Mouse (Mus musculus) intestine, postnatal 0 days (tissue): ENCODE results near the gene Hcn2. TPM values are rescaled to one million over a fixed set of nuclear protein-coding genes. Genes with fewer than 3 reads are reported as not detected.
"Not testable (repeated sequence)": the region's sequence is repeated elsewhere in the genome, so short reads cannot be mapped to it uniquely, and the experiment has no call there.

Experiments used
- ATAC-seq: fragments of 200-750 bp; cut with Nextera tagmentation; 2 replicates; pipeline ENCODE4 v1.8.0; 2017; ENCODE audit warnings: mild to moderate bottlenecking, moderate TSS enrichment, moderate library complexity
- H3K27ac ChIP-seq: fragments of 300-500 bp; sonication (generic); 2 replicates; pipeline ENCODE4 v1.5.1; 2014; ENCODE audit warnings: mild to moderate bottlenecking, low read depth, low read length, moderate library complexity
- H3K27me3 ChIP-seq: fragments of 300-500 bp; sonication (generic); replicated peaks from 2 replicates; pipeline ENCODE4 v1.6.1; 2014; ENCODE audit warnings: low read length, mixed read lengths; ENCODE audit not compliant: control insufficient read depth, insufficient read depth
- H3K36me3 ChIP-seq: fragments of 300-500 bp; sonication (generic); 2 replicates; pipeline ENCODE4 v1.6.1; 2014; ENCODE audit warnings: mild to moderate bottlenecking, moderate library complexity; ENCODE audit not compliant: control insufficient read depth, insufficient read depth
- H3K4me1 ChIP-seq: fragments of 300-500 bp; sonication (generic); replicated peaks from 2 replicates; pipeline ENCODE4 v1.6.1; 2014; ENCODE audit warnings: antibody characterized with exemption, low read length, mixed read lengths; ENCODE audit not compliant: control insufficient read depth, insufficient read depth
- H3K4me2 ChIP-seq: fragments of 300-500 bp; sonication (generic); replicated peaks from 2 replicates; pipeline ENCODE4 v1.6.1; 2014; ENCODE audit warnings: low read depth, mild to moderate bottlenecking, moderate library complexity
- H3K4me3 ChIP-seq: fragments of 300-500 bp; sonication (generic); 2 replicates; pipeline ENCODE4 v1.5.1; 2014; ENCODE audit warnings: low read depth, low read length
- H3K9ac ChIP-seq: fragments of 300-500 bp; sonication (generic); 2 replicates; pipeline ENCODE4 v1.6.1; 2014; ENCODE audit warnings: mild to moderate bottlenecking, low read depth, low read length
- H3K9me3 ChIP-seq: fragments of 300-500 bp; sonication (generic); 2 replicates; pipeline ENCODE4 v1.6.1; 2016; ENCODE audit warnings: mixed run types; ENCODE audit not compliant: control insufficient read depth
- CTCF ChIP-seq: sonication (generic); IDR thresholded peaks from 2 replicates; pipeline ENCODE4 v1.5.1; 2016; ENCODE audit warnings: low read depth, mild to moderate bottlenecking, control low read depth, antibody characterized with exemption, moderate library complexity
- WGBS: fragments of 180-500 bp; shearing (Covaris S2); extraction: QIAGEN DNeasy Blood & Tissue Kit; methylation state at CpG from one replicate; pipeline ENCODE4 v1.1.7; 2014; 5-methylcytosine and 5-hydroxymethylcytosine counted together
- polyA plus RNA-seq: library from polyadenylated mRNA; unstranded; fragments of >200 nt; fragmentation: Nextera tagmentation; extraction: Ambion mirVana; gene quantifications from 2 replicates; pipeline ENCODE4 v1.2.1, GENCODE M21; 2015

The Hcn2 gene
- polyA plus RNA-seq, 1 experiment from 2014 or later = 0.38 TPM

DNA sequence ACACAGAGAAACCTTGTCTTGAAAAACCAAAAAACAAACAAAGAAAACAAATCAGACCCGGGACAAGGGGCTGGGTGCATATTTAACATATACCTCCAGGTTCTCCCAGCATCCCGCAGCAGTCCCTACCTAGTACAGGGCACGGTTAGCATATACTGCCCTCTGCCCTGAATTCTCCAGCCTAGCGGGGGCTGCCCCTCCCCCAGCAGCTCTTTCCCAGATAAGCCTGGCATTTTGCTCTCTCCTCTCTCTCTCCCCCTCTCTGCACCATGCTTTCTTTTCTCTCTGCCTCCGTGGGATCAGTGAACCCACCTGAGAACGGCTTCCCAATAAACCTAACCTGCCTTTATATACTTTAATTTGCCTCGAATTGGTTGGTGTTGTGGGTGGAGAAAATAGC, 15.8 kb upstream of the Hcn2 start:
- no peak overlapping the region for H3K4me2 ChIP-seq
- H3K36me3 ChIP-seq = no peaks in the 10 kb centered on the region
- no peak overlapping the region for H3K4me3 ChIP-seq
- H3K4me1 ChIP-seq = peaks cover 23% of the 10 kb centered on the region
- 23% methylated on average over 7 of the region's 7 CpGs for WGBS
- no peak for TF ChIP-seq CTCF
- H3K27ac ChIP-seq = peak overlapping the region; percentile 64
- no peak for ATAC-seq
- H3K9me3 ChIP-seq = no peaks in the 10 kb centered on the region
- H3K9ac ChIP-seq = no peak overlapping the region
- H3K27me3 ChIP-seq = no peaks in the 10 kb centered on the region

- H3K4me2 ChIP-seq = 0 out of 2 replicates have a peak overlapping the region, but pooled peaks have one; percentile 17
- H3K27me3 ChIP-seq = no peaks in the 10 kb centered on the region
- H3K9ac ChIP-seq = no peak overlapping the region; the same call in 1 of the 2 replicates
- no peak for TF ChIP-seq CTCF
- ATAC-seq = no peak
- H3K9me3 ChIP-seq = no peaks in the 10 kb centered on the region
- no peaks in the 10 kb centered on the region for H3K36me3 ChIP-seq
- H3K4me1 ChIP-seq = peaks cover 23% of the 10 kb centered on the region; the same call in 1 of the 2 replicates
- peak overlapping the region; percentile 64; the same call in 1 of the 2 replicates for H3K27ac ChIP-seq
- WGBS = 29% methylated on average over 10 of the region's 10 CpGs
- H3K4me3 ChIP-seq = no peak overlapping the region
Measured at GRCm38 (mm10) chr10:79701443-79702129, 14.8 kb upstream of the Hcn2 start.

GRCm38 (mm10) chr10:79702970-79703369, 13.5 kb upstream of the Hcn2 start:
- not testable (repeated sequence) for H3K9me3 ChIP-seq

DNA sequence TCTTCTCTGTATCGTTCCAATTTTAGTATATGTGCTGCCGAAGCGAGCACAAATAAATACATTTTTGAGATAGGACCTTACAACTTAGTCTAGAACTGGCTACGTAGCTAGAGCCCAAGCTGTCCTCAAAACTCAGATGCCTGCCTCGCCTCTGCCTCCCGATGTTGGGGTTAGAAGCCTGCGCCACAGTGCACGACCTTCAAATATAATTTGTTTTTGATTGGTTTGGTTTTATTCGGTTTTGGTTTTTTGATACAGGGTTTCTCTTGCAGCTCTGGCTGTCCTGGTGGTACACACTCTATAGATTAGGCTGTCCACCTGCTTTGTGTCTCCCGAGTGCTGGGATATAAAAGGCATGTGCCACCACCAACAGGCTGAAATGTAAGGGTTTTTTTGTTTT, 12.9 kb upstream of the Hcn2 start:
- Histone ChIP-seq H3K9ac (no peak overlapping the region), H3K4me3 (peak overlapping the region; percentile 85)

More at GRCm38 (mm10) chr10:79702970-79703369, 13.5 kb upstream of the Hcn2 start:
- not testable (repeated sequence) for H3K36me3 ChIP-seq, H3K9ac ChIP-seq, ATAC-seq, H3K27me3 ChIP-seq, H3K27ac ChIP-seq, H3K4me3 ChIP-seq, H3K4me2 ChIP-seq
- peaks cover 15% of the 10 kb centered on the region for H3K4me1 ChIP-seq
- WGBS = 86% methylated on average over 3 of the region's 4 CpGs

DNA sequence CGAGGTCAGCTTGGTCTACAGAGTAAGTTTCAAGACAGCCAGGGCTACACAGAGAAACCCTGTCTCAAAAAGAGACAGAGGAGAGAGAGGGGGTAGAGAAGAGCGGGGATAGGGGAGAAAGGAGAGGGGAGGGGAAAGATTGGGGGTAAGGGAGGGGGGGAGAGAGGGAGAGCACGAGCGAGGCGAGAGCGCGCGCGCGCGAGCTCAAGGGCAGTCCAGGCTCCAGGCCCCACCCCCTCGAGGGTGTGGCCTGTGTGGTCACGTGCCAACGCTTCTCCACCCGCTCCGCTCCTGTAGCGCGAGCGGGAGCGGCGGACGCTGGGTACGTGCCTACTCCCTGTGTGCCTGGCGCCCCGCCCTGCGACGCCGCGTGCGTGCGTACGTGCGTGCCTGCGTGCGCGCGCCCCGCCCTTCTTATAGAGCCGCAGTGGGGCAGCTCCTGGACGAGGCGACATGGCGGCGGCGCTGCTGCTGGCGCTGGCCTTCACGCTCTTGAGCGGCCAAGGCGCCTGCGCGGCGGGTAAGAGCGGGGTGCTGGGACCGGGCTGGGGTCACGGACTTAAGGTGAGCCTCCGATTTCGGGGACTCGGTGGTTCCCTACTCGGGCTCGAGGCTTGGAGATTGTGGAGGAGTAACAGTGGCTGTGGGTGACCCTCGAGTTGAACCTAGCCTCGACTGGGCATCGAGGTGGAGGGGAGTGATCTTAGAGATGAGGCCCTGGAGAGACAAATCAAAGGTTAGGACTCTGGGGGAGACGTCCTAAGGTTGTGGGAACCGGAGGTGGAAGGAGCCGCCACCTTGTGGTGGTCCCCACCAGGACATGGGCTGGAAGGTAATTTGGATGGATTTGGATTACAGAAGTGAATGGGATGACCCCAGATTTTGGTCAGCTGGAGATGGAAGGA, 12.1 kb upstream of the Hcn2 start, which contains the start of gene Bsg:
Gene Bsg (plus strand): TSS at position 427 of the 905 bp plus-strand sequence.
- Histone ChIP-seq H3K27me3 (no peaks in the 10 kb centered on the region), H3K36me3 (peaks cover 11% of the 10 kb centered on the region; the same call in 1 of the 2 replicates), H3K4me1 (peaks cover 10% of the 10 kb centered on the region), H3K27ac (peak within 1 kb of the TSS; percentile 81), H3K4me3 (peak within 1 kb of the TSS; percentile 85), H3K9ac (peak within 1 kb of the TSS; percentile 91), H3K9me3 (no peaks in the 10 kb centered on the region), H3K4me2 (peak within 1 kb of the TSS; percentile 79)
- peak; percentile 97 for ATAC-seq
- WGBS = under 1% methylated on average over 51 of the region's 65 CpGs
- peak; percentile 74 for TF ChIP-seq CTCF

More for the DNA sequence above, 12.9 kb upstream of the Hcn2 start:
- Histone ChIP-seq H3K4me2 (peak overlapping the region; percentile 79), H3K27ac (no peak overlapping the region), H3K4me1 (peaks cover 10% of the 10 kb centered on the region), H3K9me3 (no peaks in the 10 kb centered on the region), H3K27me3 (no peaks in the 10 kb centered on the region), H3K36me3 (0 out of 2 replicates have a peak, but pooled peaks cover 3% of the 10 kb centered on the region)
- no peak for ATAC-seq
- WGBS = 79% methylated on average over 10 of the region's 10 CpGs
- TF ChIP-seq CTCF = no peak

GRCm38 (mm10) chr10:79704970-79705360, 11.5 kb upstream of the Hcn2 start:
- no peak for ATAC-seq
- Histone ChIP-seq H3K27ac (peak overlapping the region; percentile 81; the same call in 1 of the 2 replicates), H3K4me1 (peaks cover 10% of the 10 kb centered on the region), H3K4me3 (peak overlapping the region; percentile 85), H3K9ac (peak overlapping the region; percentile 91), H3K36me3 (peaks cover 18% of the 10 kb centered on the region), H3K9me3 (no peaks in the 10 kb centered on the region), H3K27me3 (no peaks in the 10 kb centered on the region), H3K4me2 (peak overlapping the region; percentile 79)
- WGBS = 2% methylated on average over 10 of the region's 10 CpGs
- no peak for TF ChIP-seq CTCF
